Mouse (Mus musculus): Measurements from ENCODE around the gene Dmrtc1c2. TPM values are rescaled to one million over a fixed set of nuclear protein-coding genes. Genes with fewer than 3 reads are reported as not detected.
"Not testable (repeated sequence)": the region's sequence is repeated elsewhere in the genome, so short reads cannot be mapped to it uniquely, and the experiment has no call there.

Dmrtc1c2 gene
- total RNA-seq (2021) = not detected

DNA sequence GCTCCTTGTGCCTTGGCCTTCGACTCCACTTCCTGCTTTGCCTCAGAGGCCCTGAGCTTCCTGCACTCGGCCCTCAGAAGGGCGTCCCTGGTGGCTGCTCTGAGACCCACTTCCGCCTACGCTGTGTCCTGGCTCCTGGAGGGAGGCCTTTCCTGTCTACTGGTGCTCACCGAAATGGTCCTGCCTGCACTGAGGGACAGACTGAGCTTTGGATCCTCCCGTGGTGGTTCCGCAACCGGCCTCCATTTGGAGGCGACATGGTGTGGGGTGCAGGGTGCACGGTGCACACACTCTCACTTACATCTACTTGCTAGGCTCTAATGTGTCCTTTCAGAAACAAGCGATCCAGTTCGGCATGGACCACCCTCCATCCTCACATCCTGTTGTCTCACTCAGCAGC lies at the start of gene Dmrtc1c2:
TSS of gene Dmrtc1c2 (minus strand) at position 101 of the 400 bp plus-strand sequence.
- not testable (repeated sequence) for DNase-seq (ENCODE audit: extremely low spot score in 1 of 2, low spot score in 1 of 2)

DNA sequence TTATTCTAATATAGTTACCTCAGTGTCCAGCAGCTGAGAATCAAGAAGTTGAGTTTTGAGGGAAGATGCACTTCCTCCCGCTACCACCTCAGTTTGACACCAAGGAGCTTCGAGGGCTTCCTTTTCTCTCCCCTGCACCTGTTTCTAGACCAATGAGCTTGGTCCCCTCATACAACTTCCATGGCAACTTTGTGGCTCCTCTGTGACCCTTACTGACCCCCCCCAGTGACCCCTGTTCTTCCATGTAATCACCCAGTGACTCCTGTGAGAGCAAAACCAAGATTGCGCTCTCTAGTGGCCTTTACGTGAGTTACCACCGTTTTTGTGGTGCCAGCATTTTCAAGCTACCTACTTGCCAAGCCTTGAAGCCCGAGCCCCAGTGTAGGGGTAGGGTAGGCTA lies 13.5 kb upstream of the Dmrtc1c2 start, which contains the start of gene 1700031F05Rik:
TSS of gene 1700031F05Rik (minus strand) at position 101 of the 400 bp plus-strand sequence.
- no peak for DNase-seq (ENCODE audit: extremely low spot score in 1 of 2, low spot score in 1 of 2)

DNA sequence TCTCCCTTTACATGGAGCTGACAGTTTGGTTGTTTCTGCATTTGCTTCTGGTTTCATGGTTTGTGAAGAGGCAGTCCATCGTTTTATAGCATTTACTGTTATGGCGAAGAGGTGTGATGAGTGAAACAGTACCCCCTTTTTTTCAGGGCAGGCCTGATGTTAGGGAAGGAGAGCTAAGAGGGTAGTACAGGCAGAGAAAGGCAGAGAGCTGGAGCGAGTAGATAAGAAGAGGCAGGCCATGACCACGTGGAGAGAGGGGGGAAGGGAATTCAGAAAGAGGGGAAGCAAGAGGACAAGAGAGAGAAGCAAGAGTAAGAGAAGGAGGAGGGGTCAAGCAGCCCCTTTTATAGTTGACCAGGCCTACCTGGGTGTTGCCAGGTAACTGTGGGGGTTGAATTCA lies 42.1 kb downstream of the Dmrtc1c2 start:
- no peak for DNase-seq (ENCODE audit: extremely low spot score in 1 of 2, low spot score in 1 of 2)

DNA sequence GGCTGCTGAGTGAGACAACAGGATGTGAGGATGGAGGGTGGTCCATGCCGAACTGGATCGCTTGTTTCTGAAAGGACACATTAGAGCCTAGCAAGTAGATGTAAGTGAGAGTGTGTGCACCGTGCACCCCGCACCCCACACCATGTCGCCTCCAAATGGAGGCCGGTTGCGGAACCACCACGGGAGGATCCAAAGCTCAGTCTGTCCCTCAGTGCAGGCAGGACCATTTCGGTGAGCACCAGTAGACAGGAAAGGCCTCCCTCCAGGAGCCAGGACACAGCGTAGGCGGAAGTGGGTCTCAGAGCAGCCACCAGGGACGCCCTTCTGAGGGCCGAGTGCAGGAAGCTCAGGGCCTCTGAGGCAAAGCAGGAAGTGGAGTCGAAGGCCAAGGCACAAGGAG lies 51.8 kb downstream of the Dmrtc1c2 start, which contains the start of gene Dmrtc1c1:
TSS of gene Dmrtc1c1 (plus strand) at position 301 of the 400 bp plus-strand sequence.
- not testable (repeated sequence) for DNase-seq (ENCODE audit: extremely low spot score in 1 of 2, low spot score in 1 of 2)

Other genes with a start within 250 kb of the Dmrtc1c2 start
- gene Phka1, start 210.4 kb downstream of the Dmrtc1c2 start, total RNA-seq (2021) = 10 to 100 TPM; 23.9 to 24.3 TPM
- not detected for gene Gm3880, start 167.6 kb downstream of the Dmrtc1c2 start, total RNA-seq (2021)
- not detected for gene Gm9112, start 147.0 kb downstream of the Dmrtc1c2 start, total RNA-seq (2021)
- not detected for gene Dmrtc1b, start 146.8 kb downstream of the Dmrtc1c2 start, total RNA-seq (2021)
- gene Dmrtc1c1, start 51.7 kb downstream of the Dmrtc1c2 start, total RNA-seq (2021) = not detected
- not detected for gene 1700031F05Rik, start 13.4 kb upstream of the Dmrtc1c2 start, total RNA-seq (2021)
- gene Dmrtc1a, start 54.1 kb upstream of the Dmrtc1c2 start, total RNA-seq (2021) = 1 to 10 TPM; 4.5 to 4.8 TPM
- not detected for gene 1700011M02Rik, start 54.3 kb upstream of the Dmrtc1c2 start, total RNA-seq (2021)
- gene 1700018G05Rik, start 73.8 kb upstream of the Dmrtc1c2 start, total RNA-seq (2021) = not detected